Mouse (Mus musculus): Measurements from ENCODE around the gene Pde3a. TPM values are rescaled to one million over a fixed set of nuclear protein-coding genes. Genes with fewer than 3 reads are reported as not detected.

The Pde3a gene
- polyA plus RNA-seq, 1 experiment from 2014 or later, result 12.0 TPM

GRCm38 (mm10) chr6:141432271-141432974 lies 183.4 kb downstream of the Pde3a start:
- Histone ChIP-seq H3K9ac (replicated peaks; ENCODE audit: low read depth, low read length) (no peak overlapping the region), H3K27me3 (ENCODE audit: control insufficient read depth, insufficient read depth, low read length) (no peaks in the 10 kb centered on the region), H3K4me3 (ENCODE audit: low read depth, low read length) (no peak overlapping the region), H3K4me1 (ENCODE audit: control insufficient read depth, insufficient read depth, low read length) (peaks cover 16% of the 10 kb centered on the region), H3K27ac (ENCODE audit: low read length) (no peak overlapping the region), H3K36me3 (ENCODE audit: control insufficient read depth, insufficient read depth, low read length) (no peaks in the 10 kb centered on the region), H3K9me3 (ENCODE audit: control insufficient read depth, low read depth, low read length) (no peaks in the 10 kb centered on the region), H3K4me2 (replicated peaks; ENCODE audit: low read depth, low read length) (no peak overlapping the region)
- ATAC-seq (ENCODE audit: insufficient number of reproducible peaks, insufficient read depth, low FRiP score, low read depth), result no peak
- 68% methylated on average over 13 of the region's 13 CpGs for WGBS

- no peaks in the 10 kb centered on the region for H3K9me3 ChIP-seq (ENCODE audit: control insufficient read depth, low read depth, low read length)
- H3K4me2 ChIP-seq (replicated peaks; ENCODE audit: low read depth, low read length), result no peak overlapping the region
- H3K4me3 ChIP-seq (ENCODE audit: low read depth, low read length), result no peak overlapping the region
- H3K9ac ChIP-seq (replicated peaks; ENCODE audit: low read depth, low read length), result no peak overlapping the region
- H3K27me3 ChIP-seq (ENCODE audit: control insufficient read depth, insufficient read depth, low read length), result no peaks in the 10 kb centered on the region
- peaks cover 16% of the 10 kb centered on the region for H3K4me1 ChIP-seq (ENCODE audit: control insufficient read depth, insufficient read depth, low read length)
- H3K27ac ChIP-seq (ENCODE audit: low read length), result peak overlapping the region; percentile 67; the same call in 1 of the 2 replicates
- no peaks in the 10 kb centered on the region for H3K36me3 ChIP-seq (ENCODE audit: control insufficient read depth, insufficient read depth, low read length)
- ATAC-seq (ENCODE audit: insufficient number of reproducible peaks, insufficient read depth, low FRiP score, low read depth), result peak; percentile 66; the same call in 1 of the 2 replicates
- WGBS, result 15% methylated on average over 10 of the region's 10 CpGs
These were observed 185.1 kb downstream of the Pde3a start for GRCm38 (mm10) chr6:141433917-141434756.

GRCm38 (mm10) chr6:141435160-141435559 lies 186.1 kb downstream of the Pde3a start:
- no peak overlapping the region for H3K27ac ChIP-seq (ENCODE audit: low read length)
- no peaks in the 10 kb centered on the region for H3K36me3 ChIP-seq (ENCODE audit: control insufficient read depth, insufficient read depth, low read length)
- no peak for ATAC-seq (ENCODE audit: insufficient number of reproducible peaks, insufficient read depth, low FRiP score, low read depth)
- no peak overlapping the region for H3K4me2 ChIP-seq (replicated peaks; ENCODE audit: low read depth, low read length)
- H3K9ac ChIP-seq (replicated peaks; ENCODE audit: low read depth, low read length), result no peak overlapping the region
- H3K4me1 ChIP-seq (ENCODE audit: control insufficient read depth, insufficient read depth, low read length), result peaks cover 16% of the 10 kb centered on the region
- WGBS, result 51% methylated on average over 4 of the region's 4 CpGs
- no peaks in the 10 kb centered on the region for H3K27me3 ChIP-seq (ENCODE audit: control insufficient read depth, insufficient read depth, low read length)
- H3K9me3 ChIP-seq (ENCODE audit: control insufficient read depth, low read depth, low read length), result no peaks in the 10 kb centered on the region
- H3K4me3 ChIP-seq (ENCODE audit: low read depth, low read length), result no peak overlapping the region

- no peaks in the 10 kb centered on the region for H3K27me3 ChIP-seq (ENCODE audit: control insufficient read depth, insufficient read depth, low read length)
- no peak for ATAC-seq (ENCODE audit: insufficient number of reproducible peaks, insufficient read depth, low FRiP score, low read depth)
- no peaks in the 10 kb centered on the region for H3K36me3 ChIP-seq (ENCODE audit: control insufficient read depth, insufficient read depth, low read length)
- WGBS, result 62% methylated on average over 3 of the region's 3 CpGs
- peaks cover 4% of the 10 kb centered on the region for H3K4me1 ChIP-seq (ENCODE audit: control insufficient read depth, insufficient read depth, low read length)
- no peak overlapping the region for H3K9ac ChIP-seq (replicated peaks; ENCODE audit: low read depth, low read length)
- no peak overlapping the region for H3K4me3 ChIP-seq (ENCODE audit: low read depth, low read length)
- H3K4me2 ChIP-seq (replicated peaks; ENCODE audit: low read depth, low read length), result no peak overlapping the region
- no peaks in the 10 kb centered on the region for H3K9me3 ChIP-seq (ENCODE audit: control insufficient read depth, low read depth, low read length)
- no peak overlapping the region for H3K27ac ChIP-seq (ENCODE audit: low read length)
These were observed 190.9 kb downstream of the Pde3a start for GRCm38 (mm10) chr6:141439965-141440364.

- no peak overlapping the region for H3K9ac ChIP-seq (replicated peaks; ENCODE audit: low read depth, low read length)
- H3K9me3 ChIP-seq (ENCODE audit: control insufficient read depth, low read depth, low read length), result no peaks in the 10 kb centered on the region
- no peak overlapping the region for H3K4me2 ChIP-seq (replicated peaks; ENCODE audit: low read depth, low read length)
- no peaks in the 10 kb centered on the region for H3K36me3 ChIP-seq (ENCODE audit: control insufficient read depth, insufficient read depth, low read length)
- 7% methylated on average over 3 of the region's 3 CpGs for WGBS
- no peak overlapping the region for H3K4me3 ChIP-seq (ENCODE audit: low read depth, low read length)
- no peaks in the 10 kb centered on the region for H3K27me3 ChIP-seq (ENCODE audit: control insufficient read depth, insufficient read depth, low read length)
- no peak overlapping the region for H3K27ac ChIP-seq (ENCODE audit: low read length)
- ATAC-seq (ENCODE audit: insufficient number of reproducible peaks, insufficient read depth, low FRiP score, low read depth), result no peak
- H3K4me1 ChIP-seq (ENCODE audit: control insufficient read depth, insufficient read depth, low read length), result 0 out of 2 replicates have a peak, but pooled peaks cover 3% of the 10 kb centered on the region
These were observed 198.5 kb downstream of the Pde3a start for GRCm38 (mm10) chr6:141447547-141447946.

GRCm38 (mm10) chr6:141448886-141449285 lies 199.8 kb downstream of the Pde3a start:
- WGBS, result 60% methylated on average over 8 of the region's 8 CpGs

GRCm38 (mm10) chr6:141455335-141455734 lies 206.3 kb downstream of the Pde3a start:
- WGBS, result 73% methylated on average over 5 of the region's 5 CpGs
- no peak overlapping the region for H3K4me2 ChIP-seq (replicated peaks; ENCODE audit: low read depth, low read length)
- no peaks in the 10 kb centered on the region for H3K9me3 ChIP-seq (ENCODE audit: control insufficient read depth, low read depth, low read length)
- 0 out of 2 replicates have a peak, but pooled peaks cover 3% of the 10 kb centered on the region for H3K4me1 ChIP-seq (ENCODE audit: control insufficient read depth, insufficient read depth, low read length)
- no peak overlapping the region for H3K4me3 ChIP-seq (ENCODE audit: low read depth, low read length)
- H3K9ac ChIP-seq (replicated peaks; ENCODE audit: low read depth, low read length), result no peak overlapping the region
- H3K36me3 ChIP-seq (ENCODE audit: control insufficient read depth, insufficient read depth, low read length), result no peaks in the 10 kb centered on the region
- H3K27ac ChIP-seq (ENCODE audit: low read length), result no peak overlapping the region
- no peak for ATAC-seq (ENCODE audit: insufficient number of reproducible peaks, insufficient read depth, low FRiP score, low read depth)
- H3K27me3 ChIP-seq (ENCODE audit: control insufficient read depth, insufficient read depth, low read length), result no peaks in the 10 kb centered on the region

More at GRCm38 (mm10) chr6:141448886-141449285, 199.8 kb downstream of the Pde3a start:
- H3K4me2 ChIP-seq (replicated peaks; ENCODE audit: low read depth, low read length), result no peak overlapping the region
- H3K4me3 ChIP-seq (ENCODE audit: low read depth, low read length), result no peak overlapping the region
- H3K27ac ChIP-seq (ENCODE audit: low read length), result peak overlapping the region; percentile 48; the same call in 1 of the 2 replicates
- H3K9ac ChIP-seq (replicated peaks; ENCODE audit: low read depth, low read length), result no peak overlapping the region
- H3K4me1 ChIP-seq (ENCODE audit: control insufficient read depth, insufficient read depth, low read length), result 0 out of 2 replicates have a peak, but pooled peaks cover 3% of the 10 kb centered on the region
- H3K9me3 ChIP-seq (ENCODE audit: control insufficient read depth, low read depth, low read length), result no peaks in the 10 kb centered on the region
- ATAC-seq (ENCODE audit: insufficient number of reproducible peaks, insufficient read depth, low FRiP score, low read depth), result no peak
- H3K36me3 ChIP-seq (ENCODE audit: control insufficient read depth, insufficient read depth, low read length), result no peaks in the 10 kb centered on the region
- no peaks in the 10 kb centered on the region for H3K27me3 ChIP-seq (ENCODE audit: control insufficient read depth, insufficient read depth, low read length)

GRCm38 (mm10) chr6:141456591-141456990 lies 207.5 kb downstream of the Pde3a start:
- Histone ChIP-seq H3K4me2 (replicated peaks; ENCODE audit: low read depth, low read length) (no peak overlapping the region), H3K36me3 (ENCODE audit: control insufficient read depth, insufficient read depth, low read length) (no peaks in the 10 kb centered on the region), H3K4me3 (ENCODE audit: low read depth, low read length) (no peak overlapping the region), H3K27me3 (ENCODE audit: control insufficient read depth, insufficient read depth, low read length) (no peaks in the 10 kb centered on the region), H3K4me1 (ENCODE audit: control insufficient read depth, insufficient read depth, low read length) (0 out of 2 replicates have a peak, but pooled peaks cover 3% of the 10 kb centered on the region), H3K9ac (replicated peaks; ENCODE audit: low read depth, low read length) (no peak overlapping the region), H3K9me3 (ENCODE audit: control insufficient read depth, low read depth, low read length) (no peaks in the 10 kb centered on the region), H3K27ac (ENCODE audit: low read length) (no peak overlapping the region)
- 85% methylated on average over 3 of the region's 3 CpGs for WGBS
- ATAC-seq (ENCODE audit: insufficient number of reproducible peaks, insufficient read depth, low FRiP score, low read depth), result no peak

Measured in stomach, embryonic 14.5 days (tissue).